Mouse (Mus musculus) urinary bladder, postnatal 4 days (tissue): ENCODE data around the gene Olfr535.
"Not testable (repeated sequence)": the region's sequence is repeated elsewhere in the genome, so short reads cannot be mapped to it uniquely, and the experiment has no call there.

Source experiments
- DNase-seq, 2 experiments: peaks; one replicate each; pipeline ENCODE4 v3.0.0; 2021 to 2022; ENCODE audit warnings: low spot score in 2 of 2

The Olfr535 gene

DNA sequence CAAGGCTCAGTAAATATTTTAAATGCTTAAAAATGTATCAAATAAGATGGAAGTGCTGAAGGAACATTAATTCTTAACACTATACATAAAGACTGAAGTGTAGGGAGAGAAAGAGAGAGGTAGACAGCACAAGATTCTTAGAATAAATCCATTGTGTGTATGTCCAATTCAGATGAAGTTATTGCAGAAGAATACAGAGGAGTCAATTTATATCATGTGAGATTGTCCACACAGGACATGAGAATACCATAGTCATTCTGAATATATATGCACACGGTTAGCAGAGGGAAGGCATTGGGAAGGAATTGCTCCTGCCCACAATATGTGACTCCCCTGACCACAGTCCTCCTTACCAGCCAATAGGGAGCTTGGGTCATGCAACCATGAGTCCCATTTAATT, at the start of gene Olfr535:
Gene Olfr535 (plus strand): TSS at position 301 of the 400 bp plus-strand sequence.
- DNase-seq: no peak

GRCm38 (mm10) chr7:140443141-140443540, 40.9 kb upstream of the Olfr535 start:
- no peak for DNase-seq

- not testable (repeated sequence) for DNase-seq
These were observed 20.9 kb upstream of the Olfr535 start, which contains the start of gene Olfr533 for GRCm38 (mm10) chr7:140463070-140463469. Gene Olfr533, plus strand, starts transcription at chr7:140463370.

DNA sequence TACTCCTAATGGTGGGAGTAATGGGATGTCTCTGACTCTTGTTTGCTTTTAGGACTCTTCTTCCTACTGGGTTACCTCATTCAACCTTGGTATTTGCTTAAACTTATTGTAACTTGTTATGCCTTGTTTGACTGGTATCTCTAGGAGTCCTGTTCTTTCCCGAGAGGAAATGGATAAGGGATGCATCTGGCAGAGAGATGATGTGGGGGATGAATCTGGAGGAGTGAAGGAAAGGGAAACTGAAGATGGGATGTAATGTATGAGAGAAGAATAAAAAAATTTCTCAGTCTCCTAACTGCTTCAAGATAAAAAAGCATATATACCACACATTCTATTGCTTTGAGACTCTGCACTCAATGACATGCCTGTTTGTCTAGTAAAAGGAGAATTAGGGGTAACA, 6.1 kb upstream of the Olfr535 start:
- no peak for DNase-seq

GRCm38 (mm10) chr7:140478733-140479132, 5.3 kb upstream of the Olfr535 start:
- DNase-seq: no peak

DNA sequence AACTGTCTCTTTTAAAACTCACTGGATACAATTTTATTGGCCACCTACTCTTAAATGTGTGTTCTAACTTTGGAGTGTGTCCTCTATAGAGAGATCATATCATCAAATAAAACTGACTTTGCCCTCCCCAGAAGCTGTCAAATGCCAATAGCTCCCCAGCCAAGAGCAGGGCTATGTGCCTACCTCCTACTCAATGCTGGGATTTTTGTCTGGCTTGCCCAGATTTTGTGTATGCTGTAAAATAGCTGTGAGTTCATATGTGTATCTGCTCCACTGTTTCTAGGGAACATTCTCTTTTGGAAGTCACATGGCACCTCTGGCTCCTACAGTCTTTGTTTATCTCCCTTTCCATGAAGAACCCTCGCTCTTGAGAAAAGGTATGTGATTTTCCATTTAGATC, 5.0 kb downstream of the Olfr535 start:
- DNase-seq: no peak

GRCm38 (mm10) chr7:140494231-140494630, 10.2 kb downstream of the Olfr535 start:
- DNase-seq: no peak

DNA sequence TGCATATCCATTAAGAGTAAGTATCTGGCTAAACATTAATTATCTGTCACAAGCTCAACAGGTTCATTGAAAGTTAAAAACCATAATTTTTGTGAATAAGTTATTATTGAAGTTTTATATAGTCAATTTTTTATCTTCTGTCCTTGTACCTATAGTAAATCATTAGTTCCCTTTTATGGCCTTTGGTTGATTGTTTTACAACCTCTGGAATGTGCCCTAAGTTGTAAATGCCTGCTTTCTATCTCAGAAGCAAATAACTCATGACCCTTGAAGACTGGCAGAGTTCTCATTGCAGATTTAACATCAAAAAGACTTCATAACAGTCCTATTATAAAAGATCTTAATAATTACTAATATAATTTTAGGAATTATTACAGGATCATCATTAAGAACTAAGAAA, 10.7 kb downstream of the Olfr535 start:
- DNase-seq: no peak

GRCm38 (mm10) chr7:140507346-140508021, 23.5 kb downstream of the Olfr535 start, which contains the start of gene Olfr536:
Gene Olfr536, minus strand, starts transcription at chr7:140507396.
- not testable (repeated sequence) for DNase-seq

DNA sequence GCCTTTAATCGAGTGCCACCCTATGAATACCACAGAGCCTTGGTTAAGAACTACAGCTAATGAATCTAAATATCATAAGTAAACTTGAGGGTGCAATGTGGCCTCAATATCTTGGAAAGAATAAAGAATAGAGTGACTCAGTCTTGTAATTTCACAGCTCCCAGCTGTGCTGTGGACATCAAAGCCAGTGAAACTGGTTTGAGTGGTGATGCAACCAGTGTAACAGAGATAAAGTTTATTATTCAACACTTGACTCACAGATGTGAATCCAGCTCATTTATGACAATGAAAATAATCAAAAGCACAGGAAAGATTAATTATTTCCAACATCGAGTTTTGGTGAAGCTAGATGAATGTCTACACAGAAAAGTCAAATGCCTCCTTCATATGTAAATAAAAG, 55.7 kb downstream of the Olfr535 start:
- DNase-seq: no peak
